Mouse (Mus musculus): ENCODE results near the gene Gprc5c.

DNA sequence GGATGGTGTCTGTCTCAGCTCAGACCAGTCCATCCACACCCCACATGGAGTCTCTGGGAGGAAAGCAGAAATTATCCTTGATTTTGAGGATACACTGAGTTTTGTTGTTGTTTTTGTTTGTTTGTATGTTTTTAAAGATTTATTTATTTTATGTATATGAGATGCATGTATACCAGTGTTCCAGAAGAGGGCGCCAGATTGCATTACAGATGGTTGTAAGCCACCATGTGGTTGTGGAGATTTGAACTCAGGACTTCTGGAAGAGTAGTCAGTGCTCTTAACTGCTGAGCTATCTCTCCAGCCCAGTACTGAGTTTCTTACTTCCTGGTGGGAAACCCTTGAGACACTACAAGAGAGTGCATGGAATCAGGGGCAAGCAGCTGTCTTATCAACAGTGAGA is 41.6 kb upstream of the Gprc5c start:
- TF ChIP-seq POLR2A (IDR thresholded peaks at IDR 0.05; ENCODE audit: borderline replicate concordance, extremely low read depth, low read depth, low read length) (no peak), CTCF (IDR thresholded peaks at IDR 0.05; ENCODE audit: insufficient read depth, low read length) (no peak)

Data from lung, adult 2 months (tissue).